Mouse (Mus musculus): Measurements from ENCODE around the gene Rsl1. TPM values are rescaled to one million over a fixed set of nuclear protein-coding genes. Genes with fewer than 3 reads are reported as not detected.
"Not testable (repeated sequence)": the region's sequence is repeated elsewhere in the genome, so short reads cannot be mapped to it uniquely, and the experiment has no call there.

Rsl1 gene
- 3.8 and 4.1 TPM in 2 replicates for polyA plus RNA-seq (2012; rRNA removed)

- peak within 1 kb of the TSS; percentile 73 for H3K4me3 ChIP-seq (ENCODE audit: insufficient read depth, low read length)
- not testable (repeated sequence) for H3K27ac ChIP-seq (ENCODE audit: insufficient read depth, low read length); H3K4me1 ChIP-seq (ENCODE audit: control insufficient read depth, insufficient read depth, low read length)
Measured at GRCm38 (mm10) chr13:67172991-67173722, at the start of gene Rsl1. Gene Rsl1, plus strand, starts transcription at chr13:67173182.

DNA sequence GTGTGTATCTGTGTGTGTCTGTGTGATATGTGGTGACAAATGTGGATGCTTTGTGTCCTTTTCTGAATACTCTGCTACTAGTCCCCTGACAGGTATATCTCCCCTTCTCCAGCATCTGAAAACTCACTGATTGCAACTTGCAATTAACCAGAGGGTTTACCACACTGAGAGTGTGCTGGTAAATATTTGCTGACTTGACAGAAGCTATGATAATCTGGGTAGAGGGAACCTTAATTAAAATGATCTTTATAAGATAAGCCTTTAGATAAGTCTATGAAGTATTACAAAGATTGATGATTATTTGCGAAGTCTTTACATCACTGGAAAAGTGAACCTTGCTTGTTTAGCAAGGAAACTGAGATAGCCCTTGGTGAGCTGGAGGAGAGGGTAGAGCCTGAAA is 48.5 kb upstream of the Rsl1 start:
- H3K4me1 ChIP-seq (ENCODE audit: control insufficient read depth, insufficient read depth, low read length) = no peaks in the 10 kb centered on the region; the same call in 1 of the 2 replicates
- TF ChIP-seq CTCF (IDR thresholded peaks at IDR 0.05; ENCODE audit: extremely low read depth, insufficient read depth, low read length) (no peak), POLR2A (IDR thresholded peaks at IDR 0.05; ENCODE audit: extremely low read depth, insufficient read depth, low read length) (no peak)
- H3K4me3 ChIP-seq (ENCODE audit: insufficient read depth, low read length) = no peak overlapping the region
- no peak overlapping the region for H3K27ac ChIP-seq (ENCODE audit: insufficient read depth, low read length)

GRCm38 (mm10) chr13:67127507-67127906 is 45.5 kb upstream of the Rsl1 start:
- H3K4me1 ChIP-seq (ENCODE audit: control insufficient read depth, insufficient read depth, low read length); H3K27ac ChIP-seq (ENCODE audit: insufficient read depth, low read length): not testable (repeated sequence)
- peak overlapping the region; percentile 89; the same call in 1 of the 2 replicates for H3K4me3 ChIP-seq (ENCODE audit: insufficient read depth, low read length)

DNA sequence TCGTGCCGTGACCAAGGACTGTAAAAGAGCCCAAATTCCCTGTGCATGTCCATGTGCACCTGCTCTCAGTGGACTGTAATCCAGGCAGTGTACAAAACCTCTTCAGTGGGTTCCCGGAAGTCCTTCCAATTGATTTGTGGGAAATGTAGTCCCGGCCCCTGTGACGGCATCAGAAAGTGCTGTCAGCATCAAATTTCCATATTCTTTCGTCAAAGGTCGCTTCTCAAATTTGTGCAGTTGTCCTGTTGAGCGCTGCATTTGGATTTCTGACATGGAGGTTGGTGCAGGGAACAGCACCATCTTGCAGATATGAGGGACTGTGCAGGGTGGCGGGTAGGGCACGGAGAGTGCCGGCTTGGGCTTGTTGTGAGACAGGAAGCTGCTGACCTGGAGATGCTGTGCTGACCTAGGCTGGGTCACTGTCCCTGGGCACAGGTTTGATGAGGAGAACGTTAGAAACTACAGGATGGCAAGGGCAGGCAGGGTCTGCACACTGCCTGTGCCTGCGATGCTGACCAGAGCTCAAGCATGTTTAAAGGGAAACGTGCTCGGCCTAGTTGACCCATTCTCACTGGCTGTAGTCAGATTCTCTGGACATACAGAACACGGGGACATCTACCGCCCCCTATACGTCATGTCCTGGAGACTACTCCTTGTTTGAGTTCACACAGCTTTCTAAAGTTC is 44.8 kb upstream of the Rsl1 start:
- TF ChIP-seq CTCF (IDR thresholded peaks at IDR 0.05; ENCODE audit: extremely low read depth, insufficient read depth, low read length) (no peak), POLR2A (IDR thresholded peaks at IDR 0.05; ENCODE audit: extremely low read depth, insufficient read depth, low read length) (no peak)
- no peaks in the 10 kb centered on the region; the same call in 1 of the 2 replicates for H3K4me1 ChIP-seq (ENCODE audit: control insufficient read depth, insufficient read depth, low read length)
- 0 out of 2 replicates have a peak overlapping the region, but pooled peaks have one; percentile 24 for H3K27ac ChIP-seq (ENCODE audit: insufficient read depth, low read length)
- peak overlapping the region; percentile 89 for H3K4me3 ChIP-seq (ENCODE audit: insufficient read depth, low read length)

- not testable (repeated sequence) for H3K27ac ChIP-seq (ENCODE audit: insufficient read depth, low read length); H3K4me1 ChIP-seq (ENCODE audit: control insufficient read depth, insufficient read depth, low read length); H3K4me3 ChIP-seq (ENCODE audit: insufficient read depth, low read length)
Measured at GRCm38 (mm10) chr13:67166122-67166521, 6.9 kb upstream of the Rsl1 start.

- H3K4me3 ChIP-seq (ENCODE audit: insufficient read depth, low read length) = peak overlapping the region; percentile 73
- H3K4me1 ChIP-seq (ENCODE audit: control insufficient read depth, insufficient read depth, low read length) = no peaks in the 10 kb centered on the region
- H3K27ac ChIP-seq (ENCODE audit: insufficient read depth, low read length) = no peak overlapping the region
- TF ChIP-seq POLR2A (IDR thresholded peaks at IDR 0.05; ENCODE audit: extremely low read depth, insufficient read depth, low read length) (no peak), CTCF (IDR thresholded peaks at IDR 0.05; ENCODE audit: extremely low read depth, insufficient read depth, low read length) (no peak)
Measured at GRCm38 (mm10) chr13:67173723-67174055, 707 bp downstream of the Rsl1 start.

- no peak within 1 kb of the TSS for H3K27ac ChIP-seq (ENCODE audit: insufficient read depth, low read length)
- peak within 1 kb of the TSS; percentile 65 for H3K4me3 ChIP-seq (ENCODE audit: insufficient read depth, low read length)
- no peaks in the 10 kb centered on the region for H3K4me1 ChIP-seq (ENCODE audit: control insufficient read depth, insufficient read depth, low read length)
- TF ChIP-seq CTCF (IDR thresholded peaks at IDR 0.05; ENCODE audit: extremely low read depth, insufficient read depth, low read length) = no peak
- TF ChIP-seq POLR2A (IDR thresholded peaks at IDR 0.05; ENCODE audit: extremely low read depth, insufficient read depth, low read length) = no peak
Measured at GRCm38 (mm10) chr13:67194340-67194894, 21.4 kb downstream of the Rsl1 start, which contains the start of gene Zfp455. Gene Zfp455, plus strand, starts transcription at chr13:67194506.

DNA sequence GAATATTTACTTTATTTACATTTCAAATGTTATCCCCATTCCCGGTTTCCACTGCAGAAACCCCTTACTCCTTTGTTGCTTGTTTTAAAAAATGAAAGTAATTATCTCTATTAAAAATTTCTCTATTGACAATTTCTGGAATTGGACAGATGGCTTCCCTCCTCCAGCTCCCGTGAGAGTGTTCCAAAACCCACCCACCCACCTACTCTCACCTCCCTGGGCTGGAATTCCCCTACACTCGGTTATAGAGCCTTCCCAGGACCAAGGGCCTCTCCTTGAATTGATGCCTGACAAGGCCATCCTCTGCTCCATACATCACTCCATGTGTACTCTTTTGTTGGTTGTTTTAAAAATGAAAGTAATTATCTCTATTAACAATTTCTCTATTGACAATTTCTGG is 28.7 kb downstream of the Rsl1 start:
- Histone ChIP-seq H3K4me3 (ENCODE audit: insufficient read depth, low read length) (no peak overlapping the region), H3K4me1 (ENCODE audit: control insufficient read depth, insufficient read depth, low read length) (no peaks in the 10 kb centered on the region), H3K27ac (ENCODE audit: insufficient read depth, low read length) (no peak overlapping the region)
- TF ChIP-seq POLR2A (IDR thresholded peaks at IDR 0.05; ENCODE audit: extremely low read depth, insufficient read depth, low read length) = no peak
- no peak for TF ChIP-seq CTCF (IDR thresholded peaks at IDR 0.05; ENCODE audit: extremely low read depth, insufficient read depth, low read length)

- Histone ChIP-seq H3K4me1 (ENCODE audit: control insufficient read depth, insufficient read depth, low read length) (no peaks in the 10 kb centered on the region), H3K4me3 (ENCODE audit: insufficient read depth, low read length) (no peak overlapping the region), H3K27ac (ENCODE audit: insufficient read depth, low read length) (no peak overlapping the region)
- no peak for TF ChIP-seq CTCF (IDR thresholded peaks at IDR 0.05; ENCODE audit: extremely low read depth, insufficient read depth, low read length)
Measured at GRCm38 (mm10) chr13:67214015-67214607, 41.1 kb downstream of the Rsl1 start.

Other genes starting within 250 kb of the Rsl1 start
- gene Zfp712, start 112.0 kb upstream of the Rsl1 start, polyA plus RNA-seq (2012; rRNA removed) = 2.2 and 2.4 TPM in 2 replicates
- gene Zfp708, start 75.2 kb upstream of the Rsl1 start, polyA plus RNA-seq (2012; rRNA removed) = 2.9 and 3.0 TPM in 2 replicates
- gene Gm28557, start 64.6 kb upstream of the Rsl1 start, polyA plus RNA-seq (2012; rRNA removed) = 1.9 and 2.1 TPM in 2 replicates
- 0.19 TPM in 2 replicates for gene Rslcan18, start 56.9 kb upstream of the Rsl1 start, polyA plus RNA-seq (2012; rRNA removed)
- 3.2 and 3.6 TPM in 2 replicates for gene Zfp759, start 51.5 kb upstream of the Rsl1 start, polyA plus RNA-seq (2012; rRNA removed)
- gene Zfp455, start 21.3 kb downstream of the Rsl1 start, polyA plus RNA-seq (2012; rRNA removed) = 1.4 and 1.5 TPM in 2 replicates
- 3.8 and 4.2 TPM in 2 replicates for gene Zfp458, start 105.3 kb downstream of the Rsl1 start, polyA plus RNA-seq (2012; rRNA removed)
- 2.7 and 3.4 TPM in 2 replicates for gene Zfp457, start 133.3 kb downstream of the Rsl1 start, polyA plus RNA-seq (2012; rRNA removed)
- 2.3 and 2.6 TPM in 2 replicates for gene Zfp595, start 159.4 kb downstream of the Rsl1 start, polyA plus RNA-seq (2012; rRNA removed)
- gene Gm28044, start 187.4 kb downstream of the Rsl1 start, polyA plus RNA-seq (2012; rRNA removed) = not detected in 2 replicates
- gene Zfp953, start 187.4 kb downstream of the Rsl1 start, polyA plus RNA-seq (2012; rRNA removed) = 0.48 and 0.57 TPM in 2 replicates
- 0.15 and 0.44 TPM in 2 replicates for gene Gm28041, start 202.6 kb downstream of the Rsl1 start, polyA plus RNA-seq (2012; rRNA removed)
- gene Zfp456, start 202.6 kb downstream of the Rsl1 start, polyA plus RNA-seq (2012; rRNA removed) = 0.52 and 0.61 TPM in 2 replicates
- 3.9 and 4.6 TPM in 2 replicates for gene Zfp429, start 226.6 kb downstream of the Rsl1 start, polyA plus RNA-seq (2012; rRNA removed)
- gene Zfp459, start 248.2 kb downstream of the Rsl1 start, polyA plus RNA-seq (2012; rRNA removed) = 3.8 and 4.5 TPM in 2 replicates